Mouse (Mus musculus) hindbrain, embryonic 11.5 days (tissue): Measurements from ENCODE around the gene Tmem38b. TPM values are rescaled to one million over a fixed set of nuclear protein-coding genes. Genes with fewer than 3 reads are reported as not detected.

Source experiments
- ATAC-seq: fragments of 200-750 bp; cut with Nextera tagmentation; 2 replicates; pipeline ENCODE4 v1.8.0; 2017; ENCODE audit warnings: mild to moderate bottlenecking, moderate TSS enrichment, moderate library complexity; ENCODE audit not compliant: low FRiP score
- DNase-seq: peaks from one replicate; pipeline ENCODE4 v3.0.0-alpha.2; 2015; ENCODE audit warnings: low spot score
- H3K27ac ChIP-seq: fragments of 300-500 bp; sonication (generic); 2 replicates; pipeline ENCODE4 v1.5.1; 2014; ENCODE audit warnings: mild to moderate bottlenecking, low read depth, low read length
- H3K27me3 ChIP-seq: fragments of 300-500 bp; sonication (generic); 2 replicates; pipeline ENCODE4 v1.6.1; 2014; ENCODE audit warnings: mild to moderate bottlenecking, low read length, moderate library complexity, mixed read lengths; ENCODE audit not compliant: control insufficient read depth, insufficient read depth
- H3K36me3 ChIP-seq: fragments of 300-500 bp; sonication (generic); 2 replicates; pipeline ENCODE4 v1.6.1; 2014; ENCODE audit warnings: mild to moderate bottlenecking, low read length, moderate library complexity, mixed read lengths; ENCODE audit not compliant: control insufficient read depth, insufficient read depth
- H3K4me1 ChIP-seq: fragments of 300-500 bp; sonication (generic); replicated peaks from 2 replicates; pipeline ENCODE4 v1.6.1; 2014; ENCODE audit warnings: low read length, mixed read lengths; ENCODE audit not compliant: control insufficient read depth, insufficient read depth
- H3K4me2 ChIP-seq: fragments of 300-500 bp; sonication (generic); replicated peaks from 2 replicates; pipeline ENCODE4 v1.6.1; 2014; ENCODE audit warnings: mild to moderate bottlenecking, low read depth, low read length
- H3K4me3 ChIP-seq: fragments of 300-500 bp; sonication (generic); 2 replicates; pipeline ENCODE4 v1.5.1; 2014; ENCODE audit warnings: low read depth, low read length
- H3K9ac ChIP-seq: fragments of 300-500 bp; sonication (generic); 2 replicates; pipeline ENCODE4 v1.6.1; 2014; ENCODE audit warnings: low read depth, low read length
- H3K9me3 ChIP-seq: fragments of 300-500 bp; sonication (generic); 2 replicates; pipeline ENCODE4 v1.6.1; 2016; ENCODE audit warnings: low read length; ENCODE audit not compliant: control insufficient read depth
- WGBS: fragments of 180-500 bp; shearing (Covaris S2); extraction: QIAGEN DNeasy Blood & Tissue Kit; methylation state at CpG from one replicate; pipeline ENCODE4 v1.1.7; 2014; 5-methylcytosine and 5-hydroxymethylcytosine counted together
- polyA plus RNA-seq: library from polyadenylated mRNA; unstranded; fragments of >200 nt; fragmentation: Nextera tagmentation; extraction: Ambion mirVana; gene quantifications from 2 replicates; pipeline ENCODE4 v1.2.1, GENCODE M21; 2014

Gene Tmem38b
- polyA plus RNA-seq, 1 experiment from 2014 or later: 5.8 TPM

- WGBS: 73% methylated on average over 4 of the region's 4 CpGs
- Histone ChIP-seq H3K9me3 (no peaks in the 10 kb centered on the region), H3K9ac (no peak overlapping the region), H3K27ac (no peak overlapping the region), H3K4me3 (no peak overlapping the region), H3K36me3 (no peaks in the 10 kb centered on the region), H3K4me1 (no peaks in the 10 kb centered on the region; the same call in 1 of the 2 replicates), H3K27me3 (no peaks in the 10 kb centered on the region), H3K4me2 (no peak overlapping the region)
- ATAC-seq (no peak), DNase-seq (no peak)
These were observed 1.0 kb upstream of the Tmem38b start for GRCm38 (mm10) chr4:53824831-53825230.

GRCm38 (mm10) chr4:53826641-53827248, 900 bp downstream of the Tmem38b start:
- no peaks in the 10 kb centered on the region for H3K27me3 ChIP-seq
- 24% methylated on average over 11 of the region's 11 CpGs for WGBS
- H3K36me3 ChIP-seq: no peaks in the 10 kb centered on the region
- no peak for ATAC-seq
- H3K9me3 ChIP-seq: no peaks in the 10 kb centered on the region
- H3K4me1 ChIP-seq: no peaks in the 10 kb centered on the region; the same call in 1 of the 2 replicates
- DNase-seq: no peak
- peak overlapping the region; percentile 89 for H3K4me3 ChIP-seq
- H3K27ac ChIP-seq: no peak overlapping the region
- H3K4me2 ChIP-seq: peak overlapping the region; percentile 68
- H3K9ac ChIP-seq: peak overlapping the region; percentile 83; the same call in 1 of the 2 replicates

GRCm38 (mm10) chr4:53827869-53828268, 2.0 kb downstream of the Tmem38b start:
- no peaks in the 10 kb centered on the region for H3K36me3 ChIP-seq
- H3K4me2 ChIP-seq: no peak overlapping the region
- H3K4me1 ChIP-seq: no peaks in the 10 kb centered on the region; the same call in 1 of the 2 replicates
- H3K4me3 ChIP-seq: no peak overlapping the region
- H3K9me3 ChIP-seq: no peaks in the 10 kb centered on the region
- WGBS: 93% methylated on average over 5 of the region's 5 CpGs
- ATAC-seq: no peak
- no peak overlapping the region for H3K9ac ChIP-seq
- H3K27me3 ChIP-seq: no peaks in the 10 kb centered on the region
- H3K27ac ChIP-seq: no peak overlapping the region
- no peak for DNase-seq

GRCm38 (mm10) chr4:53828914-53829313, 3.1 kb downstream of the Tmem38b start:
- Histone ChIP-seq H3K9me3 (no peaks in the 10 kb centered on the region), H3K4me1 (no peaks in the 10 kb centered on the region; the same call in 1 of the 2 replicates), H3K4me2 (no peak overlapping the region), H3K36me3 (no peaks in the 10 kb centered on the region), H3K27ac (no peak overlapping the region), H3K4me3 (no peak overlapping the region), H3K9ac (no peak overlapping the region), H3K27me3 (no peaks in the 10 kb centered on the region)
- no peak for ATAC-seq
- no peak for DNase-seq
- WGBS: 93% methylated on average over 3 of the region's 3 CpGs

GRCm38 (mm10) chr4:53830016-53830415, 4.2 kb downstream of the Tmem38b start:
- no peak for DNase-seq
- Histone ChIP-seq H3K36me3 (no peaks in the 10 kb centered on the region), H3K27ac (no peak overlapping the region), H3K4me1 (no peaks in the 10 kb centered on the region; the same call in 1 of the 2 replicates), H3K4me2 (no peak overlapping the region), H3K9me3 (no peaks in the 10 kb centered on the region), H3K4me3 (no peak overlapping the region), H3K9ac (no peak overlapping the region), H3K27me3 (no peaks in the 10 kb centered on the region)
- ATAC-seq: no peak
- WGBS: 90% methylated on average over 4 of the region's 4 CpGs

- Histone ChIP-seq H3K27ac (no peak overlapping the region), H3K27me3 (no peaks in the 10 kb centered on the region), H3K4me2 (no peak overlapping the region), H3K9ac (no peak overlapping the region), H3K4me3 (no peak overlapping the region), H3K4me1 (no peaks in the 10 kb centered on the region; the same call in 1 of the 2 replicates), H3K9me3 (no peaks in the 10 kb centered on the region), H3K36me3 (no peaks in the 10 kb centered on the region)
- DNase-seq (no peak), ATAC-seq (no peak)
- WGBS: 86% methylated on average over 2 of the region's 2 CpGs
These were observed 4.7 kb downstream of the Tmem38b start for GRCm38 (mm10) chr4:53830579-53830978.

- Histone ChIP-seq H3K4me1 (no peaks in the 10 kb centered on the region), H3K27ac (no peak overlapping the region), H3K9me3 (no peaks in the 10 kb centered on the region), H3K36me3 (no peaks in the 10 kb centered on the region), H3K4me2 (no peak overlapping the region), H3K9ac (no peak overlapping the region), H3K4me3 (no peak overlapping the region), H3K27me3 (no peaks in the 10 kb centered on the region)
- DNase-seq: peak; percentile 22
- ATAC-seq: peak; percentile 61; the same call in 1 of the 2 replicates
- 44% methylated on average over 3 of the region's 3 CpGs for WGBS
These were observed 6.5 kb downstream of the Tmem38b start for GRCm38 (mm10) chr4:53832321-53832720.

GRCm38 (mm10) chr4:53836978-53837377, 11.1 kb downstream of the Tmem38b start:
- H3K4me3 ChIP-seq: no peak overlapping the region
- H3K9me3 ChIP-seq: no peaks in the 10 kb centered on the region
- no peak for ATAC-seq
- H3K27me3 ChIP-seq: no peaks in the 10 kb centered on the region
- no peak overlapping the region for H3K4me2 ChIP-seq
- H3K9ac ChIP-seq: no peak overlapping the region
- H3K4me1 ChIP-seq: no peaks in the 10 kb centered on the region
- H3K27ac ChIP-seq: no peak overlapping the region
- no peak for DNase-seq
- 31% methylated on average over 5 of the region's 5 CpGs for WGBS
- no peaks in the 10 kb centered on the region for H3K36me3 ChIP-seq

GRCm38 (mm10) chr4:53840158-53840870, 14.5 kb downstream of the Tmem38b start:
- Histone ChIP-seq H3K27me3 (no peaks in the 10 kb centered on the region), H3K4me1 (no peaks in the 10 kb centered on the region), H3K36me3 (no peaks in the 10 kb centered on the region), H3K4me3 (no peak overlapping the region), H3K9me3 (no peaks in the 10 kb centered on the region), H3K9ac (no peak overlapping the region), H3K4me2 (no peak overlapping the region), H3K27ac (no peak overlapping the region)
- ATAC-seq (no peak), DNase-seq (no peak)
- 88% methylated on average over 15 of the region's 15 CpGs for WGBS
